Mouse (Mus musculus): ENCODE data around the gene Gm28230.

- TF ChIP-seq TAL1 (IDR thresholded peaks at IDR 0.05; ENCODE audit: low read length) (no peak), CTCF (IDR thresholded peaks at IDR 0.05 in 2 of 3, conservative IDR thresholded peaks at IDR 0.05 in 1 of 3; ENCODE audit: control insufficient read depth in 1 of 3, insufficient read depth in 1 of 3, low read depth in 2 of 3, low read length in 3 of 3, poor library complexity in 1 of 3, severe bottlenecking in 1 of 3) (no peak), POLR2AphosphoS2 (IDR thresholded peaks at IDR 0.05; ENCODE audit: low read length) (no peak), RAD21 (IDR thresholded peaks at IDR 0.05; ENCODE audit: low read depth, low read length) (no peak)
Observed at GRCm38 (mm10) chr2:74735851-74736687, 9.5 kb downstream of the Gm28230 start.
